Mouse (Mus musculus): ENCODE results near the gene Mief2. TPM values are rescaled to one million over a fixed set of nuclear protein-coding genes. Genes with fewer than 3 reads are reported as not detected.

Mief2 gene
- polyA plus RNA-seq (2012; rRNA removed), result 17.8 and 23.9 TPM in 2 replicates

GRCm38 (mm10) chr11:60728260-60728761 is at the start of gene Mief2:
Gene Mief2, plus strand, starts transcription at chr11:60728398.

GRCm38 (mm10) chr11:60699524-60700075 is 28.6 kb upstream of the Mief2 start, which contains the start of gene Llgl1:
Gene Llgl1, plus strand, starts transcription at chr11:60699723.

GRCm38 (mm10) chr11:60726601-60727391 is 1.4 kb upstream of the Mief2 start, which contains the start of gene Flii:
Gene Flii, minus strand, starts transcription at chr11:60727263.

GRCm38 (mm10) chr11:60776829-60777740 is 48.9 kb downstream of the Mief2 start, which contains the start of the genes Top3a and Smcr8:
Gene Top3a, minus strand, starts transcription at chr11:60777365.
Gene Smcr8, plus strand, starts transcription at chr11:60777524.

Other genes starting within 250 kb of the Mief2 start
- gene Alkbh5, start 192.0 kb upstream of the Mief2 start, polyA plus RNA-seq (2012; rRNA removed), result 29.3 and 30.5 TPM in 2 replicates
- 52.3 and 53.9 TPM in 2 replicates for gene Llgl1, start 28.7 kb upstream of the Mief2 start, polyA plus RNA-seq (2012; rRNA removed)
- gene Flii, start 1.1 kb upstream of the Mief2 start, polyA plus RNA-seq (2012; rRNA removed), result 282 and 308 TPM in 2 replicates
- 6.1 and 6.6 TPM in 2 replicates for gene Top3a, start 49.0 kb downstream of the Mief2 start, polyA plus RNA-seq (2012; rRNA removed)
- gene Smcr8, start 49.1 kb downstream of the Mief2 start, polyA plus RNA-seq (2012; rRNA removed), result 7.1 and 7.4 TPM in 2 replicates
- 25.7 and 26.4 TPM in 2 replicates for gene Shmt1, start 83.3 kb downstream of the Mief2 start, polyA plus RNA-seq (2012; rRNA removed)
- 21.7 and 25.0 TPM in 2 replicates for gene Dhrs7b, start 102.2 kb downstream of the Mief2 start, polyA plus RNA-seq (2012; rRNA removed)
- gene Tmem11, start 150.9 kb downstream of the Mief2 start, polyA plus RNA-seq (2012; rRNA removed), result 72.2 and 80.5 TPM in 2 replicates
- gene Natd1, start 186.4 kb downstream of the Mief2 start, polyA plus RNA-seq (2012; rRNA removed), result 16.7 and 19.1 TPM in 2 replicates
- gene Map2k3, start 203.6 kb downstream of the Mief2 start, polyA plus RNA-seq (2012; rRNA removed), result 35.8 and 44.1 TPM in 2 replicates